Mouse (Mus musculus): ENCODE measurements around the gene Gm39115.

Gm39115 gene

DNA sequence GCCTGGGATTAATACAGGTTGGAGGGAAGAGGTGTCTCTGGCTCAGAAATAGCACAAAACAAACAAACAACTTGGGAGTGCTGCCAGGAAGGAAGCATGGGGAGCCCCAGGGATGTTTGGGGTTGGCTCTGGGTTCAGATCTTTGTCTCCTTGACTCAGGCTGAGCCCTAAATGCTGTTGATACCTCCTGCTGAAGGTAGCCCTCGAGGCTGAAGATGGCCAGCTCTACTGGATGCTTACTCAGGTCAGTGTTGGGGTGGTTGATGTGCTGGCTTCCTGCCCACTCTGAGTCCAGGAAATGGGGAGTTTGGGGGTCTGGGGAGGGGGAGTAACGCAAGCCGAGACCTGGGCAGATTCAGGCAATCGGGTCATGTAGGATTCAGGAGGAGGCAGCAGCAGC, 39.1 kb downstream of the Gm39115 start:
- no peak for DNase-seq (ENCODE audit: extremely low read depth, low read depth)

DNA sequence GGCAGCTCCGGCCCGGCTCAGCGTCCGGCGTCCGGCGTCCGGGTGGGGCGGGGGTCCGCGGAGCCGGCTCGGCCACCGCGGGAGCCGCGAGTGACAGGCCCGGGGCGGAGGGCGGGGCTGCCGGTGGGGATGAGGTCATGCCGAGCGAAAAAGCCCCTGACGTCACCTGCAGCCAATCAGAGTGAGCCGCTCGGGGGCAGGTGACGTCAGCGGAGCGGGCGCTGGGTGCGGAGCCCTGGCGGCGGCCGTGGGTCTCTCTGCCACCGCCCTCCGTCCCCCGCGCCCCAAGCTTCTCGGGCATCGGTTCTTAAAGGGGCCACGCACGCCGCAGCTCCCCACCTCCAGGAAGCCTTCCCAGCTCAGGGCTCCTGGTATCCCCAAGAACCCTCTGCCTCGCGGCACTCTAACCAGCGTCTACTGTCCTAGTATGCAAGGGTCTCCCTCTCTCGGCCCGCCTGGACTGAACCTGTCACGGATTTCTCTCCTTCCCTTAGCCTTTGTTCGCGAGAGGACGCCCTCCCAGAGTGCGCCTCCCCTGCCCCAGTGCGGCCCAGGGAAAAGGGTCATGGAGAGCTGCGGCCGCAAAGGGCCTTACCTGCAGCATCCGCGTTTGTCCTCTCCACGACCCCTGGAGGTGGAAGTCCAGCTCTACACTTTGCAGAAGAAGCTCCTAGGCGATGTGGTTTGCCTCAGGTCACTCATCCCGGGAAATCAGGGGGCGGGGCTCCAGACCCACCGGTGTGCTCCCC, 40.5 kb downstream of the Gm39115 start, which contains the start of gene Dusp8:
TSS of gene Dusp8 (minus strand) at position 661 of the 749 bp plus-strand sequence.
- no peak for DNase-seq (ENCODE audit: extremely low read depth, low read depth)

DNA sequence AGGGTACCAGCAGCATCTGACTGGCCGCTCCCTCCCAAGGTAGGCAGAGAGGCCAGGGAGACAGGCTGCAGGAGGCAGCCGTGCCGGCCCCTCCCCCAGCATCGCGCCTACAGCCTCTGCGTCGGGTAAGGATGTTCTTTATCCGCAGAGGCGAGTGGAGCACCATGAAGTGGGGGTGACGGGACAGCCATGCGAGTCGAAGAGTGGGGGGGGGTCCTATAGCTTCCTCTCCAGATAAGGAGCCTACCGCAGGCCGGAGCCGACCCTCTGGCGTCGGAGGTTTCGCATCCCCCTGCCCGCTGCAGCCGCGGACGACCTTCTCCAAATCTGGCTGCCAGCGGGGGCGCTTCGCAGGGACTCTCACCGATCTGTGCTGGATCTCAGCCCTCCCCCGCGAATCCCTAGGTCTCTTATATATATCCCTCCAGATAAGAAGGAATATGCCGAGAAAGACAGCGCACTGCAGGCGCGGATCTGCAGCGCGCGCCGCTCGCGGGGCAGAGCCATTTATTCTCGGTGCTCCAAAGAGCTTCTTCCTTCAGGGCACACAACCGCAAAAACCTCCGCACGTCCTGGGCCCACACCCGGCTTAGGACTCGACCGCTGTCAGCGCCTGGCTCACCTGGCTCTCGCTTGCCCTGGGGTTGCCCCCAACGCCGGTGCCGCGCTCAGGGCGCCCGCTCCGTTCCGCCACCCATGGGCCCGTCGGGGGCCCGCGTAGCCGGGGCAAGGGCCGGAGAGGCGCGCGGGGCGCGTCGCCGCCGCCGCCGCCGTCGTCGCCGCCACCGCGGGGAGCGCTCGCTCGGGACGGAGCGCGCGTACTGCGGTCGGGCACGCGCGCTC, 41.3 kb downstream of the Gm39115 start:
- DNase-seq (ENCODE audit: extremely low read depth, low read depth) = no peak

DNA sequence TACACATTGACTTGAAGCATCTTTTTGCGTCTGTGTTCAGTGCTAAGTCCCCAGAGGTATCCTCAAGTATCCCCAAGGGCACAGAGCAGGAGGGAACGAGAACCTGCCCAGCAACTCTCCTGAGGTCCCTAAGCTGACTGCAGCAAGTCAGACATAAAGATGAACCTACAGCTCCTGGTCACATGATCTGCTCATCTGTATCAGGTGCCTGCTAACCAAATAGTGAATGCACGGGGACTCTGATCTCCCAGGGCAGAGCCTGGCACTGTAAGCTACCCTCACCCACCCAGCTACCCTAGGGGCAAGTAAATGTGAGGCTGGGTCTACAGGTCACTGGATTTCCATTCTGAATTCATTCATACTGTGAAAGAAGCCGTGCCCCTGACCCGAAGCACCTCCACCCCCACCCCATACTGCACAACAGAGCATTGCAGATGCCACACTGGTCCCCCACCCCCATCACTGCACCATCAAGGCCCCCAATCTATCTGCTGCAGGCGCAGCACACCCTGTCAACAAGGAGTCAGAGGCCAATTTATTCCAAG, 42.1 kb downstream of the Gm39115 start:
- no peak for DNase-seq (ENCODE audit: extremely low read depth, low read depth)

DNA sequence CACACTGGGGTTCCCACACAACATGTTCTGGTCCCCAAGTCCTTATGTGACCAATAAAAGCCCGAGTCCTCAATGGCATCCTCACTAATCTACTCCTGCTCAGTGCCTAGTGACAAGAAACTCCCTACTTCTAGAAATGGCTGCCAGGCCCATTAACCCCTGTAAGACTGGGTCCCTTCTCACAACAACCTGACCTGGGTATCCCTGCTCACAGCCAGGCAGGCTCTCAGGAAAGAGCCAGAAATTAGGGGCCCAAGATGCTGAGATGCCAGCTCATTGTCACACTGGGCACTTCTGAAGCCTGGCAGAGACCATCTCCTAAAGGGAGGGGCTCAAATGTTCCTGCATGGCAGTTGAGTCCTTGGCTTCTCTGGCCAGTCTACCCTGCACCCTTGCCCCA, 42.8 kb downstream of the Gm39115 start:
- no peak for DNase-seq (ENCODE audit: extremely low read depth, low read depth)

DNA sequence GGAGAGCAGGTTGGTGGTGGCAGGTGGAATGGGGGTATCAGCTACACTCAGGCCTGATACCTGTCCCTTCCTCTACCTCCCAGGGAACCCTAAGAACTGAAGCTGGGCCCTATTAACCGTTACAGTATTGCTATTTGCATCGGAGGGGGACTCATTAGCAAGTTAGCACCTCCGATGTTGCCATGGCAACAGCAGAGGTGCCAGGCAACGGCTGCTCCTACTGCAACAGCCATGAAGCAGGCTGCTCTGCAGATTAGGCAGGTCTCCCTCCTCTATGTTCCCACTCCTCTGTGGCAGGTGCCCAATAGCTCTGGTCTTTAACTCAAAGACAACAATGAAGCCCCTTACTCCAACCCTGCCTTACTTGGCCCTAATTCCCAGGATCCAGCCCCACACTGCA, 44.0 kb downstream of the Gm39115 start:
- no peak for DNase-seq (ENCODE audit: extremely low read depth, low read depth)

DNA sequence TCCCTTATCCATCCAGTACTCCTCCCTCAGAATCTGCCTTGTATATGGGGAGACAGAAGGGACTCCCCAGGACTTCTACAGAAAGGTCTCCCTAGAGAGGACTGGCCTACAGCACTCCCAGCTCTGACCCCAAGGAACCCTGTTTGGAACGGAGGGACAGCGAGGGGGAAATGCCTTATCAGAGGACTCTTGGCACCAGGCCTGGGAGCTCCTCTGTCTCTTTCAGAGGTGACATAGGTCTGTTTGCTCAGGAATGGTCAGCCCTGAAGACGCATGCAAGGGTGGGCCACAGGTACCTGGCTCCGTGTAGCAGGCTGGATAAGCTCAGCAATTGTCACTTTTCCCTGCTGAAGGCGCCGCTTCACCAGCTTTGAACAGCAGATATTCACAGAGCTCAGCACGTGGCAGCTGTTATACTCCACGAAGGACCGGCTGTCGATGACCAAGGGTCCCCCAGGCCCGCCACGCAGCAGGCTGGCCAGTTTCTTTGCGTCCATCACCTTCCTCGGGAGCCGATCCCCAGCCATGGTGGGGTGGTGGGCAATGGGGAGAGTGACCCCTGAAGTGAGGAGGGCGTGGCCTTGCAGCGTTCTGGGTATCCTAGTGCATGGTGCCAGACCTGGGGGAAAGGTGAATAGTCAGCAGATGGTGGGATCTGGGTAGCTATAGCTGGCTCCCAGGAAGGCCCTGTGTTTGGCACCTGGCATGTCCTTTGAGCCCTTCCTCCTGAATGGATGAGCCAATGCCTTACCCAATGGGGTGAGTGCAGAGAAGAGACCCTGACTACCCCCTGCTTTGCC, 46.0 kb downstream of the Gm39115 start:
- DNase-seq (ENCODE audit: extremely low read depth, low read depth) = no peak

DNA sequence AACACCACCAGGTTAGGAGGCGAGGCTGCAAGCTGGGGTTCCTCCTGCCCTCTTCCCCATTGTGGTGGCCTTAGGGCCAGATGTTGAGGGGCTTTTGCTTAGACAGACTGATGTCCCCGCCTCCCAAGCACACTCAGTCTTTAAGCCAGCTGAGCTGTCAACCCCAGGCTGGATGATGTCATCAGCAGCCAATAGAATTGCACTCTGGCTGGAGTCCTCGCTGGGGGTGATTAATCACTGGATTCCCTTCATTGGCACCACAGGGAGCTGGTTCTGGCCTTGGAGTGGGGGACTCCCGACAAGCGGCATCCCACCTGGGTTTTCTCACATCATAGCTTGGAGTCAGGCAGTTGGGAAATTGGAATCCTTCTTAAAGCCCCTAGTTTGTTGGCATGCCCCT, 46.9 kb downstream of the Gm39115 start:
- DNase-seq (ENCODE audit: extremely low read depth, low read depth) = no peak

DNA sequence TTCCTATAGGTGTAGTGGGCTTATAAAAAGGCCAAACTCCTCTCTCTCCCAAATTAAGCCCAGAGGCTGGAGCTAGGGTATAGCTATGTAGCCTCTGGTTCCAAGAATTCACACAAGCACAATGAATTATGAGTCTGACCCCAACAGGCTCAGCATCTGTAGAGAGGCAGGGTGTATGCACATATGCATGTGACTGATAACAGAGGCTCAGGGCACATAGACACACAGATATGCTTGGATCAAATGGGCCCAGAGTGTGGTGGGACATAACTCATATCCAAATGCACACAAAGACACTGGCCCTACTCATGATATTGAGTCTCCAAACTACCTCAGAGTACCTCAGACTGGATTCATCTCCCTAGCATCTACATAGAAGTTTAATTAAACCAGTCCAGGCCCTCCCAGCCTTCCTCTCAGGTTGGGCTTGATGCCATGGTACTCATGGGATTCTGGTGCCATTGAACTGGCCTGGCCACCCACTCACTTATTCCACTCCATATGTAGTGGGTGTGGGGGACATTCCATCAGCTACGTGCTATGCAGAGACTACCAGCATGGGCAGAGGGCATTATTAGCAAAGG, 48.7 kb downstream of the Gm39115 start:
- peak; percentile 85 for DNase-seq (ENCODE audit: extremely low read depth, low read depth)

DNA sequence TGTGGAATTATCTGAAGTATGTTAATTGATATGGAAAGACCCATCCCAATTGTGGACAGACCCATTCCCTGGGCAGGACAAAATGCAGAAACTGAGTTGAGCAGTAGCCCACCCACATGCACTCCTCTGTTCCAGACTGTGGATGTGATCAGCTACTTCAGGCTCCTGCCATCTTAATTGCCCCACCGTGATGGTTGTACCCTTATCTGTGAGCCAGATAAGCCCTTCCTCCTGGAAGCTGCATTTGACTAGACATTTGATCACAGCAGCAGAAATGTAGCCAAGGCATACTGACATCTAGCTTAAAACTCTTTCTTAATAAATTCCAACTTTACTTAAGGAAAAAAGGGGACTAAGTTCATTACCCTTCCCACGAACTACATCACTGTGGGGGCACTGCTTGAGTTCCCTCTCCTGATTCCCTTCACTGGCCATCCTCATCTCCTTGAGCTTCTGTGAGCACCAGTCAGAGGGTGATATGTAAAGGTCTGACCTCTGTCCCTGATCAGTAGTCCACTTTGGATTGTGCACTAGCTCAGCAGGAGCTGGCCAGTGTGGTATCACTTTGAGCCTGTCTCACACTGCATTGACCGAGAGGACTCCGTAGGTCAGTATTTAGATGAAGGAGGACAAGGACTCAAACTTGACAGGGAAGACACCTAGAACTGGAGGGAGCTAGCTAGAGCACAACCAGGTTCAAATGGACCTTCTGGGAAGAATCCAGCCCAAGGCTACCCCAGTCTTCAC, 49.5 kb downstream of the Gm39115 start:
- DNase-seq (ENCODE audit: extremely low read depth, low read depth) = no peak
